Mouse (Mus musculus) brain, adult 2 months (tissue): ENCODE results near the gene Chst7.

Experiments used
- DNase-seq: peaks from one replicate; pipeline ENCODE4 v3.0.0; 2011; ENCODE audit warnings: low read depth, low spot score

Gene Chst7

DNA sequence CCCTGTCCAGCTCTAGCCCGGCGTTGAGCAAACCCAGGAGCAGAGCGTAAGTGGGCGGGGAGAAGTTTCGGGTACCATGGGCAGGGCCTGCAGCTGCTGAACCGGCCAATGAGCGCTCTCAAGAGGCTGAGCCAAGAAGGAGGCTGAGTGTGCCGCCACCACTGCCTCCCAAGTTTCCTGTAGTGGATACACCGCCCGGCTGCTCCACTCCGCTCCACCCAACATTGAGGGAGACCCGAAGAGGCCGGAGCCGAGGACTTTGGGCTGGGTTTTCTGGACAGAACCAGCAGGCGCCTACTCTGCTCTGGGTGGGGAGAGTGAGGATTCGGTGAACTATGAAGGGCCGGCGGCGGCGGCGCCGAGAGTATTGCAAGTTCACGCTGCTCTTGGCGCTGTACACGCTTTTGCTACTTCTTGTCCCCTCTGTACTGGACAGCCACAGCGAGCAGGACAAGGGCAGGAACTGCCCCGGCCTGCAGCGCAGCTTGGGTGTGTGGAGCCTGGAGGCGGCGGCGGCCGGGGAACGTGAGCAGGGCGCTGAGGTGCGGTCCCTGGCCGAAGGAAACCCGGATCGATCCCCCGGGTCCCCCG lies at the start of gene Chst7:
Chst7 (plus strand) TSS at position 180 of the 591 bp plus-strand sequence.
- DNase-seq: peak; percentile 59

- DNase-seq: no peak
These were observed 47.1 kb upstream of the Chst7 start for GRCm38 (mm10) chrX:20012211-20012610.

DNA sequence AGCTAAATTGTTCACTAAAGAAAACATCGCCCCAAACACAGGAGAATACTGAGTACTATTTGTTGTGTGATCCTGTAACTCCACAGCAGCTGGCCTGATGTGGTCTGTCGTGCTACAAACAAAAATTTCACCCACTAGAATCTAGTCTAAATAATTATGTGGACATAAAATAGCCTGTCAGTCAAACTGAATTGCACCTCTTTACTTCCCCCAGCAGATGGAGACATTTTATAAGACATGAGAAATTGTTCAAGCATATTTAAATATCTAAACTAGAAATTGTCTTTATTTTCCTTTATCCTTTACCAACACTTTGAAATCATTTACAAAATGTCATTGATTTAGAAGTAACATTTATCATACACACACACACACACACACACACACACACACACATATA lies 38.4 kb upstream of the Chst7 start:
- peak; percentile 14 for DNase-seq

GRCm38 (mm10) chrX:20060096-20060768 lies 872 bp downstream of the Chst7 start:
- no peak for DNase-seq

- DNase-seq: no peak
These were observed 1.5 kb downstream of the Chst7 start for GRCm38 (mm10) chrX:20060769-20061315.

DNA sequence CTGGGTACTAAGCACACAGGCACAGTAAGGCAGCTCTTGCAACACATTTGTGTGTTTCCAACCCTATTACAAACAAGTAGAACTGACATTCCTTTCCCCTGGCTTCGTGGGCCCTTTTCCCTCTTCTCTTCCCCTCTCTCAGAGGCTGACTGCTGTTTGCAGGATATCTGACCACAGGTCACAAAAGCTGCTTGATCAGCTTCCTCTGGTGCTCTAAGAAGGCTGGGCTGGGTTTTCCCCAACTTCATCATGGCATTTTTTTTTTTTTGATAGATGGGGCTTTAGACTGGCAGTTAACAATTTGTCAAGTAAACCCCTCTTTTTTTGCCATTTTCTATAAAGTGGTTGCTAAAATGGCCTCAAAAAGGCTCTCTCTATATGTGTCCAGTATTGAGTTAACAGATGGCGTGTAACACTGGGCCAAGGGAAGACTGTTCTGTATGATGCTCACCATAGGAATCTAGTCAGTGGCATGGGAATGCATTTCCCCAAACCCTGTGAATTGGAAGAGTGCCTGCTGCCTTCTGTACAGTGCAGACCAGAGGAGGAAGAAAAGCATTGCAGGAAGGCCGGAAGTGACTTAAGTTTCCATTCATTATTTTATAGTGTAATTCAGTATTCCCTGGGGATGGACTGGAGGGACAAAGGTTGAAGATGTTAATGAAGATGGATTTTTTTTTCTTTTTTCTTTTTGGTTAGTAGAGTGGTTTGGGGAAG lies 2.6 kb downstream of the Chst7 start:
- DNase-seq: peak; percentile 54

- no peak for DNase-seq
These were observed 7.3 kb downstream of the Chst7 start for GRCm38 (mm10) chrX:20066636-20067035.

- no peak for DNase-seq
These were observed 10.8 kb downstream of the Chst7 start for GRCm38 (mm10) chrX:20070196-20070595.

DNA sequence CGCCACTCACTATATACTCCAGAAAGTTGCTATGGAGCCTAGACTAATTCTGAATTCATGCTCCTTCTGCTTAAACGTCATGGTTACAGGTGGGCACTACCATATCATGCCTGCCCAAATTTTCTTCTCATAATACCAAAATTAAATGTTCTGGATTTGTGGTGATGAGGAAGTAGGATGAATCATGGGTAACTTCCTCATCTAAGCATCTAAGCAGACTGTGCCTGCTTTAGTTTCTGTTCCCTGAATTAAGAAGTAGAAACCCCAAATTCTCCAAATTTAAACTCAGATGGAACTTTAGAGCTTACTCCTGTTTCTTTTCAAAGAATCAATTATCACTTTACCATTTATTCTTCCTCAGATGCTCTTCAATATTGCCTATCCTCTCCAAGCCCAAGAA lies 58.4 kb downstream of the Chst7 start:
- DNase-seq: no peak

GRCm38 (mm10) chrX:20125481-20125880 lies 66.1 kb downstream of the Chst7 start:
- DNase-seq: peak; percentile 36

DNA sequence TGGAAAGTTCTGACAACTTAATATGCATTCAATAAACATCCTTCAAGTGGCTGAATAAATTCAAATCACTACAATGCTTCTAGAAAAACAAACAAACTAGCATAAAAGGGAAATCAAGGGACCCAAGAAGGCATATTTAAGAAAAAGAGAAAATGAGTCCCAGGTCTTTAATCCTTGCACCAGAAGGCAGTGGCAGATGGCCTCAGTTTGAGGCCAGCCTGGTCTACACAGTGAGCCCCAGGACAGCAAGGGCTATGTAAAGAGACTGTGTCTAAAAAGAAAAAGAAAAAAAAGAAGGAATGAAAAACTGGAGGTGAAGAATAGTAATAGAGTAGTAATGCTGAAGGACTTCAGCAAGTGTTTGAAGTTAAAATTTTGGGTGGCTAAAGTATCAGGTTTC lies 69.6 kb downstream of the Chst7 start:
- peak; percentile 65 for DNase-seq

DNA sequence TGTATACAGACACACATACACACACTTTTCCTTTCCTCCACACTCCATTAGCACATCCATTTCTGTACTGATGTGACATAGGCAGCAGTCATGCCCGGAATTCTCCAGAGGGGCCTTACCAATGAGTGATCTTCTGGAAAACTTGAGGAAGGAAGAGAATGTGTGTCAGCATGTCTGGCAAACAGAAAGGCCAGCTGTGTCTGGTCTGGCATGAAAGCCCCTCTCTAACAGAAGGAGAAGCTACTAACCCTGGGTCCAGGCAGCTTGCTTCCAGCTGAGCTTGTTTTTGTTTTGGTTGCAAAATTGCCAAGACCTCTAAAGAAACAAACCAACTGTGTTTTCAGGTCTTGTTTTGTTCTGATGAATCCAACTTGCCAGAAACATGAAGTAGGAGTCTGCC lies 70.1 kb downstream of the Chst7 start:
- DNase-seq: peak; percentile 31
